Mouse (Mus musculus) liver, embryonic 15.5 days (tissue): ENCODE results near the gene Prnp. TPM values are rescaled to one million over a fixed set of nuclear protein-coding genes. Genes with fewer than 3 reads are reported as not detected.

Experiments
- ATAC-seq: fragments of 200-750 bp; cut with Nextera tagmentation; 2 replicates; pipeline ENCODE4 v1.8.0; 2017; ENCODE audit warnings: moderate number of reproducible peaks, mild to moderate bottlenecking, moderate library complexity; ENCODE audit not compliant: insufficient read depth
- H3K27ac ChIP-seq: fragments of 300-500 bp; sonication (generic); replicated peaks from 2 replicates; pipeline ENCODE4 v1.5.1; 2015; ENCODE audit warnings: mild to moderate bottlenecking, inconsistent platforms
- H3K27me3 ChIP-seq: fragments of 300-500 bp; sonication (generic); 2 replicates; pipeline ENCODE4 v1.6.1; 2015; ENCODE audit warnings: mild to moderate bottlenecking, inconsistent platforms
- H3K36me3 ChIP-seq: fragments of 300-500 bp; sonication (generic); replicated peaks from 2 replicates; pipeline ENCODE4 v1.6.1; 2015; ENCODE audit warnings: moderate library complexity, mild to moderate bottlenecking, inconsistent platforms
- H3K4me1 ChIP-seq: fragments of 300-500 bp; sonication (generic); replicated peaks from 2 replicates; pipeline ENCODE4 v1.6.1; 2015; ENCODE audit warnings: inconsistent platforms
- H3K4me2 ChIP-seq: fragments of 300-500 bp; sonication (generic); 2 replicates; pipeline ENCODE4 v1.6.1; 2015; ENCODE audit warnings: moderate library complexity, mild to moderate bottlenecking, inconsistent platforms
- H3K4me3 ChIP-seq: fragments of 300-500 bp; sonication (generic); replicated peaks from 2 replicates; pipeline ENCODE4 v1.5.1; 2015; ENCODE audit warnings: mild to moderate bottlenecking, inconsistent platforms
- H3K9ac ChIP-seq: fragments of 300-500 bp; sonication (generic); 2 replicates; pipeline ENCODE4 v1.6.1; 2015; ENCODE audit warnings: moderate library complexity, mild to moderate bottlenecking, inconsistent platforms
- H3K9me3 ChIP-seq: fragments of 300-500 bp; sonication (generic); replicated peaks from 2 replicates; pipeline ENCODE4 v1.6.1; 2016; ENCODE audit warnings: inconsistent platforms
- WGBS: fragments of 180-500 bp; shearing (Covaris S2); methylation state at CpG from one replicate; pipeline ENCODE4 v1.1.7; 2015; ENCODE audit warnings: mixed read lengths; ENCODE audit not compliant: insufficient replicate concordance; 5-methylcytosine and 5-hydroxymethylcytosine counted together
- polyA plus RNA-seq: library from polyadenylated mRNA; unstranded; fragments of >200 nt; fragmentation: Nextera tagmentation; extraction: Ambion mirVana; gene quantifications from 2 replicates; pipeline ENCODE4 v1.2.1, GENCODE M21; 2015

The Prnp gene
- polyA plus RNA-seq, 1 experiment from 2014 or later: 32.1 TPM

DNA sequence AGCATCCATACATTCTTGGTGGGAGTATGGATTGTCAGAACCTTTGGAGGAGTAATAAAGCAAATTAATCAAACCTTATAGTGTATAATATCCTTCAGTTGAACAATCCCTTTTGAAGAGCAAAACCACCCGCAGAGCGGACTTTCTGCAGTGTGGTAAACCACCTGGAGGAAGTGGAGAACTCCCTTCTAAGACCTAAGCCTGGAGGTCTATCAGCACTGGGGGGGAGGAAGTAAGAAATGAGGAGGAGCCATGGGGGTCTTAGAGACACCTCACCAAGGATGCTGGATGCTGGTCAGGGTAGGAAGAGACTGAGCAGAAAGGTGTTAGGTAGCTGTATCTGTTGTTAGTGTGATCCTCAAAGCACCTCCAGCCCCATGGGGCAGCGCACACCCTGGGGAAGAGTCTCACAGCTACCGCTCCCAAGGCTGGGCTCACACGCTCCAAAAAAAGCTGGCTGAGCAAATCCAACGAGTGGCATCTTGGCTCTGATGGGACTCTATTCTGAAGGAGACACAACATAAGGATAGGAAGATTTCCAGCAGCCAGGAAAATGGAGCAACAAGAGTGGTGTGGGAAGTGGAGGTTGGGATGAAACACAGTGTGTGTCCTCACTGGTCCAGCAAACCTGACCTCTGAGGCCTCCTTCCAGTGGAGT, 23.1 kb upstream of the Prnp start:
- Histone ChIP-seq H3K4me1 (peaks cover 6% of the 10 kb centered on the region; the same call in 1 of the 2 replicates), H3K4me3 (no peak overlapping the region), H3K27me3 (peaks cover 48% of the 10 kb centered on the region), H3K4me2 (no peak overlapping the region), H3K27ac (no peak overlapping the region), H3K36me3 (no peaks in the 10 kb centered on the region), H3K9ac (no peak overlapping the region), H3K9me3 (no peaks in the 10 kb centered on the region)
- ATAC-seq: no peak
- WGBS: 55% methylated on average over 6 of the region's 6 CpGs

DNA sequence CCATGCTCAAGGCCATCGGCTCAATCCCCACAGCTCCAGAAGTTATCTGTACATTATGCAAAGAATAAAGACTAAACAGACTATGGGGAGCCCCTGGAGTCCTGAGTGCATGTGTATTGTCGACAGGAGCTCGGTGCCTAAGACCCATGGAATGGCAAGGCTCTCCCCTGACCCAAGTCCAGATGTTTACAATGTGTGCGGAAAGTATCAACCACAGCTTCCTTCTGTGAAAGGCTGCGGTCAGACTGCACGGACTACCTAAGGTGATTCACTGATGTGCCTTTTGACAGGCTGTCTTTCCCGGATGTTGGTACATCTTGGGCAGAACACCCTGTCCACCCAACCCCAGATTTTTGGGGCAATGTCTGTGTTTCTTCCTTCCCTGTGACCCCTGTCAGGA, 21.5 kb upstream of the Prnp start:
- Histone ChIP-seq H3K4me1 (peaks cover 14% of the 10 kb centered on the region; the same call in 1 of the 2 replicates), H3K4me3 (no peak overlapping the region), H3K27me3 (peaks cover 41% of the 10 kb centered on the region), H3K4me2 (no peak overlapping the region), H3K36me3 (no peaks in the 10 kb centered on the region), H3K9ac (no peak overlapping the region), H3K9me3 (no peaks in the 10 kb centered on the region), H3K27ac (no peak overlapping the region)
- WGBS: 14% methylated on average over 7 of the region's 7 CpGs
- ATAC-seq: no peak

DNA sequence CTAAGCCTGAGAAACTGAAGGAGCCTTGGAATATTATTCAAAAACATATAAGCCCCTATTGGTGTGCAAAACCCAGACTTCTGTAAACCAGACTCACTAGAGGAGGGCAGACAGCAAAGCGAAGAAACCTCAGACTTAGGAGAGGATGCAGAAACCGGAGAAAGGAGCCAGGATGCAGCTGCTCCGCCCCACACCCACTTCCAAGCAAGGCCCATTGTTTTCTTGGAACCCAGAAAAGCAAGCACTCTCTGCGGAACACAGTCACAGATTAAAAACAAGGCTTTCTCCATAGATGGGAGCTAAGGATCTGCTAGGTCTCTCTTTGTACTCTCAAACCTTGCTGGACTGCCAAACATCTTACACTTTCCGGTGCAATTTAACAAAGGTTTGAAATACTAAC, 17.2 kb upstream of the Prnp start:
- no peak overlapping the region for H3K9ac ChIP-seq
- no peak for ATAC-seq
- WGBS: 46% methylated on average over 5 of the region's 5 CpGs
- no peak overlapping the region for H3K4me2 ChIP-seq
- H3K27me3 ChIP-seq: peaks cover 15% of the 10 kb centered on the region
- H3K4me1 ChIP-seq: peaks cover 14% of the 10 kb centered on the region; the same call in 1 of the 2 replicates
- H3K27ac ChIP-seq: no peak overlapping the region
- no peaks in the 10 kb centered on the region for H3K9me3 ChIP-seq
- H3K36me3 ChIP-seq: no peaks in the 10 kb centered on the region
- no peak overlapping the region for H3K4me3 ChIP-seq

DNA sequence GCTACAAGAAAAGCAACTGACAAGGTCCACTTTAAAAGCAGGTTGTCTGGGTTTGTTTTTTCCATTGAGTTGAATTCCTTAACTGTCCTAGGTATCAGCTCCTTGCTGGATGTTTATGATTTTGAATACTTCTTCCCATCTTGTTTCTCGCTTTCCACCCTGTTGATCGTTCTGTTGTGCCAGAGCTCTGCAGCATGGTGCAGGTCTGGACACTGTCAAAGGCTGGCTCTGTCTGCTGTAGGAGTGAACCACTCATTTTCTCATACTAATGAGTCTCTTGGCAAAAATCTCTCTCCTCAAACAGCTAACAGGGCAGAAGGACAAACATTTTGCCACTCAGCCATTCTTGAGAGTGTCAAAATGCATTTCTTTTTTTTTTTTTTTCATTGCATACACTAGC, 14.6 kb upstream of the Prnp start:
- Histone ChIP-seq H3K4me2 (no peak overlapping the region), H3K9ac (no peak overlapping the region), H3K27me3 (peaks cover 4% of the 10 kb centered on the region; the same call in 1 of the 2 replicates), H3K9me3 (no peaks in the 10 kb centered on the region), H3K27ac (no peak overlapping the region), H3K4me1 (0 out of 2 replicates have a peak, but pooled peaks cover 8% of the 10 kb centered on the region), H3K36me3 (no peaks in the 10 kb centered on the region), H3K4me3 (no peak overlapping the region)
- WGBS: 59% methylated on average over 2 of the region's 2 CpGs
- no peak for ATAC-seq

DNA sequence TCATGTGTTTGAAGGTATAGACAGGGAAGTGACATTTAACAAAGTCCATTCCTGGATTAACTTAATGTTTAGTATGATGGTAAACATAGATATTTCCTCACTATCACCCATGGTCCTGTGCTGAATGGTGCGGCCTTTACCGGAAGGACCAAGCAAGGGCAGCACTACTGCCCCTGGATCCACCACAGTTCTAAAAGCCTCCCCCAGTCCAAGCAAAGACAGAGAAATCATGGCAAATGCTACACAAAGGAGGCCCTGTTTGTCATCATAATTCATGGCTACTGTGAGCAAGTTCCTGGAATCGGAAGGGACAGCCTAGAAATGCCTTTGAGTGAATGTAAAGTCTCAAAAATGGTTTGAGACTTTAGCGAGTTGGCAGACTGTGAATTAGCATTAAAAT, 13.7 kb upstream of the Prnp start:
- Histone ChIP-seq H3K36me3 (no peaks in the 10 kb centered on the region), H3K4me3 (no peak overlapping the region), H3K9me3 (no peaks in the 10 kb centered on the region), H3K4me1 (0 out of 2 replicates have a peak, but pooled peaks cover 14% of the 10 kb centered on the region), H3K27me3 (peaks cover 6% of the 10 kb centered on the region; the same call in 1 of the 2 replicates), H3K4me2 (no peak overlapping the region), H3K27ac (no peak overlapping the region), H3K9ac (no peak overlapping the region)
- WGBS: 84% methylated on average over 4 of the region's 4 CpGs
- no peak for ATAC-seq

DNA sequence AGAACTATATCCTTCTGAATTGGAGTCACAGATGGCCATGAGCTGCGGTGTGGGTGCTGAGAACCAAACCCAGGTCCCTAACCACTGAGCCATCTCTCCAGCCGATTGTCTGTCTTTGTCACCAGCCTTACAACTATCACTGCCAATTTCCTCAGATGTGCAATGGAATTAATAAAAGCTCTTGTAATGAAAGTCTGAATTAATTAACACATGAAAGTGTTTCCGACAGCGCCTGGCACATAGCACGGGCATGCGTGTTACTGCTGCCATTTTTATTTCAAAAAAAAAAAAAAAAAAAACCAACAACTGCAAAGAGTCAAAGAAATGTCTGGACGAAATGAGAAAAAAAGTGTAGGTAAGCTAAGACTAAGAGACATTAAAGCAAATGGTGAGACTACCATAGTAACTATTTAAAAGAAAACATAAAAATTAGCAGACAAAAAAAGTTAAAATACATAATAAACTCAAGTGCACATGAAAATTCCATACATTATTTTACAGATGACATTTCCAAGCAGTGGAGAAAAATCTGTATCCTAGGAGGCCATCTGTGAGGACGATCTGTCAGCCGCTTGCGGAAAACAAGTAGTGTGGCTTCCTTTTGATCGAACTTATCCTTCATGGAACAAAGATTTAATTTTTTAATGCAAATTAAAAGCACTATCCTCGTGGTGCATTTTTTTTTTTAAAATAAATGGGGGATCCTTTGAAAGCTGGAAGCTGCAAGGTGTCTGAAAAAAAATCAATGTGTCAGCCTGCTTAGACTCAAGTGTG, 12.2 kb upstream of the Prnp start:
- ATAC-seq: no peak
- WGBS: 81% methylated on average over 12 of the region's 12 CpGs

DNA sequence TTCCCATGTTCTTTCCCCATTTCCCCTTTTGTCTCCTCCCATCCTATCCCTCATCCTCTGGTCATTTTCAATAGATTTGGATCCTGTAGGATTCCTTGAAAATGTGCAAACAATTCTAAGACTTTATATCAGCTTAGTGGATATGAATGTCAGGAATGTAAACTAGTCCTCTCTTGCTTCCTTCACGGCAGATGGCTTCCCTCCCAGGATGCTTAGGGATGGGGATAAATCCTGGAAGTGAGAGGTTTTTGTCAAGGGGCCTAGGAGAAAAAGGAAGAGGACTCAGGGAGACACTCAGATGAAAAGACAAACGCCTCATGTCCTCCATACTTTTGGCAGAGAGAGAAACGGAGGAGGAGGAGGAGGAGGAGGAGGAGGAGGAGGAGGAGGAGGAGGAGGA, 7.3 kb upstream of the Prnp start:
- Histone ChIP-seq H3K27me3 (peaks cover 6% of the 10 kb centered on the region; the same call in 1 of the 2 replicates), H3K9me3 (no peaks in the 10 kb centered on the region), H3K4me3 (no peak overlapping the region), H3K9ac (no peak overlapping the region), H3K4me2 (no peak overlapping the region), H3K27ac (no peak overlapping the region), H3K36me3 (no peaks in the 10 kb centered on the region), H3K4me1 (peaks cover 51% of the 10 kb centered on the region)
- no peak for ATAC-seq
- 65% methylated on average over 3 of the region's 3 CpGs for whole genome bisulfite sequencing

More for the DNA sequence above, 12.2 kb upstream of the Prnp start:
- Histone ChIP-seq H3K4me2 (no peak overlapping the region), H3K36me3 (no peaks in the 10 kb centered on the region), H3K27me3 (peaks cover 6% of the 10 kb centered on the region; the same call in 1 of the 2 replicates), H3K4me1 (0 out of 2 replicates have a peak, but pooled peaks cover 7% of the 10 kb centered on the region), H3K27ac (no peak overlapping the region), H3K9me3 (no peaks in the 10 kb centered on the region), H3K4me3 (no peak overlapping the region), H3K9ac (no peak overlapping the region)

DNA sequence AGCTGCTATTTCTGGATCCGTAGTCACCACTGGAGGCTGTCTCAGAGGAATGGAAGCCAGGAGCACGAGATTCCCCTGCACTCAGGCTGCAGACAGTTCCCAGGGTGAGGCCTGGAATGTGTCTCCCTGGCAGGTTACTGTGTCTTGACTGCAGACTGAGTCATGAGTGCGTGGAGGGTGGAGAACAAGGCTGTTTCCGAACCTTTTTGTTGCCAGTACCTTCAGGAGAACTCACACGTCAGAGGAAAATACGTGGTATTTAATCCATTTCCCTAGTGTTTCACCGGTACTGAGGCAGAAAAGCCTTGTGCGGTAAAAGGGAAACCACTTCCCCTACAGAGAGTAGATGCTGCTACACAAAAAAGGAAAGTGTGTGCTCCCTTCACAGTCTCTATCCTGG, 6.9 kb upstream of the Prnp start:
- peaks cover 53% of the 10 kb centered on the region for H3K4me1 ChIP-seq
- H3K9ac ChIP-seq: no peak overlapping the region
- no peaks in the 10 kb centered on the region for H3K9me3 ChIP-seq
- H3K27ac ChIP-seq: 0 out of 2 replicates have a peak overlapping the region, but pooled peaks have one; percentile 4
- H3K4me3 ChIP-seq: no peak overlapping the region
- no peaks in the 10 kb centered on the region for H3K36me3 ChIP-seq
- ATAC-seq: no peak
- 26% methylated on average over 8 of the region's 8 CpGs for WGBS
- peaks cover 6% of the 10 kb centered on the region; the same call in 1 of the 2 replicates for H3K27me3 ChIP-seq
- H3K4me2 ChIP-seq: no peak overlapping the region

DNA sequence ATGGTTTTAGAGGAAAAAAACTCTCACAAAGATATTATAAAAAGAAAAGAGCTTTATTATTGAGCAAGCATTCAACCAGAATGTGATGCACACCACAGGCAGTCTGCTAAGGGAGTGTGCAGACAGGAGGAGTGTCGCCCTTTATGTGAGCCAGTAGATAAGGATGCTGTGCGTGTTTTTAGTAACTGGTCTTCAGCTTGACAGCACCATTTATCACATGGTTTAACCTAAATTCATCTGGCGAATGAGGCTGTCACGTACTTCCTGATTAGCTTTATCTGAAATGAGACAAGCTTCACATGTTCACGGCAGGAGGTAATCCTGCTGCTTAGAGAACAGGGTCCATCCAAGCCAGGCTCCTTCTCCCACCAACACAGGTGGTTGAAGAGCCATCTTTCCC, 4.7 kb upstream of the Prnp start:
- peak overlapping the region; percentile 54 for H3K4me2 ChIP-seq
- WGBS: 12% methylated on average over 5 of the region's 5 CpGs

DNA sequence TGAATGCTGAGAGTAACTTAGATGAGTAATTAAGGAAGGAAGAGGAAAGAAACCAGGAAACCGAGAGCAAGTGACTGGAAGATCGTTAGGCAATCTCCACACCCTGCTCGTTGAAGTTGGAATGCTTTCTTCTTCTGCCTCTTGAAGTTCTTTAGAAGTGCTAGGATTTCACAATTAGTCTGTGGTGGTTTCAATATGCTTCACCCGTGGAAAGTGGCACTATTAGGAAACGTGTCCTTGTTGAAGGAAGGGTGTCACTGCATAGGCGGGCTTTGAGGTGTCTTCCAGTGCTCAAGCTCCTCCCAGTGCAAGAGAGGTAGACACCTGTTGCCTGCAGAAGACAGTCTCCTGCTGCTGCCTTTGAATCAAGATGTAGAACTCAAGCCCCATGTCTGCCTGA, 4.0 kb upstream of the Prnp start:
- WGBS: 38% methylated on average over 6 of the region's 6 CpGs
- Histone ChIP-seq H3K27me3 (peaks cover under 1% of the 10 kb centered on the region; the same call in 1 of the 2 replicates), H3K9ac (0 out of 2 replicates have a peak overlapping the region, but pooled peaks have one; percentile 9), H3K4me3 (no peak overlapping the region), H3K36me3 (no peaks in the 10 kb centered on the region), H3K27ac (peak overlapping the region; percentile 90), H3K9me3 (no peaks in the 10 kb centered on the region), H3K4me2 (peak overlapping the region; percentile 54), H3K4me1 (peaks cover 66% of the 10 kb centered on the region)
- no peak for ATAC-seq

More for the DNA sequence above, 4.7 kb upstream of the Prnp start:
- Histone ChIP-seq H3K27ac (peak overlapping the region; percentile 90), H3K9ac (no peak overlapping the region), H3K9me3 (no peaks in the 10 kb centered on the region), H3K4me1 (peaks cover 68% of the 10 kb centered on the region), H3K36me3 (no peaks in the 10 kb centered on the region), H3K27me3 (peaks cover 3% of the 10 kb centered on the region; the same call in 1 of the 2 replicates), H3K4me3 (no peak overlapping the region)
- peak; percentile 88 for ATAC-seq

DNA sequence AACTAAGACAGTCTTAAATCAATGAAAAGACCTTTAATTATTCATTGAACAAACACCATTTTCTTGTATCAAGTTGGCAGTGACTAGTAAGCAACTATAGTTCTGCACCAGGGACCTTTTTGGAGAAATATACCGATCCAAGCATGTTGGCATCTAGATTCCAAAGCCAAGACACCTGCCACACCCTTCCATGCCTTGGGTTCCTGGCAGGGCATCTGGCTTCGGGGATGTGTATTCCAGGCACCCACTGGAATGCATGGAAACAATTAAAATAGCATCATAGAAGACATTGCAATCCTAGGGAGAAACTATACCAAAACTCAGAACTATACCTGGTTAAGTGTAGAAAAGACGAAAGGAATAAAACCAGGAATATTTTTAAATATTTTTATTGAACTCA, 3.5 kb upstream of the Prnp start:
- no peak overlapping the region for H3K4me2 ChIP-seq
- WGBS: 84% methylated on average over 3 of the region's 3 CpGs
- H3K9me3 ChIP-seq: no peaks in the 10 kb centered on the region
- no peak overlapping the region for H3K9ac ChIP-seq
- peaks cover 71% of the 10 kb centered on the region for H3K4me1 ChIP-seq
- H3K27me3 ChIP-seq: no peaks in the 10 kb centered on the region
- peak overlapping the region; percentile 90; the same call in 1 of the 2 replicates for H3K27ac ChIP-seq
- H3K4me3 ChIP-seq: no peak overlapping the region
- no peaks in the 10 kb centered on the region for H3K36me3 ChIP-seq
- no peak for ATAC-seq
